In genomic region chr10:24783946-24784345, GRCm38 (mm10) we compare ENCODE assay signal across 30 mouse cellular contexts. TPM values are rescaled to one million over a fixed set of nuclear protein-coding genes. Genes with fewer than 3 reads are reported as not detected.
A peak's percentile ranks its signal among the peaks of the same experiment; 100 is the strongest.
DNase-seq lines count a peak whose midpoint lies in the region; ATAC-seq and TF ChIP-seq lines count a peak whose summit lies in the region.
"Had no signal": no experiment of that assay in that cellular context is flagged by ENCODE, and none has a peak within 500 bp of the region (broad histone marks: within the 10 kb centered on the region; RNA-seq: fewer than 3 reads in every experiment).

No protein-coding gene starts in this region.

- no peak overlapping the region for H3K27ac ChIP-seq in liver, embryonic 14.5 days
- H3K27ac ChIP-seq in liver, postnatal 0 days (ENCODE audit: low read depth), result no peak overlapping the region
- peak overlapping the region; percentile 68; the same call in 1 of the 2 replicates for H3K27ac ChIP-seq in MEL (ENCODE audit: control insufficient read depth, low read depth, low read length)
- H3K27ac ChIP-seq in midbrain, embryonic 11.5 days (ENCODE audit: low read depth, low read length), result no peak overlapping the region
- H3K27ac ChIP-seq: forebrain, embryonic 13.5 days; hindbrain, embryonic 14.5 days; left cerebral cortex, adult 2 months; limb, embryonic 13.5 days; midbrain, embryonic 13.5 days; neural tube, embryonic 13.5 days had no signal

- H3K4me2 ChIP-seq in liver, embryonic 14.5 days (ENCODE audit: low read depth), result peak overlapping the region; percentile 43
- H3K4me2 ChIP-seq in liver, postnatal 0 days (ENCODE audit: low read depth, low read length), result no peak overlapping the region
- H3K4me2 ChIP-seq in midbrain, embryonic 11.5 days, result no peak overlapping the region
- H3K4me2 ChIP-seq: forebrain, embryonic 13.5 days; heart, embryonic 12.5 days; hindbrain, embryonic 14.5 days; limb, embryonic 13.5 days; midbrain, embryonic 13.5 days; neural tube, embryonic 13.5 days had no signal

- H3K9ac ChIP-seq in liver, embryonic 14.5 days (replicated peaks), result no peak overlapping the region
- H3K9ac ChIP-seq in liver, postnatal 0 days (replicated peaks), result no peak overlapping the region
- H3K9ac ChIP-seq in MEL (ENCODE audit: control insufficient read depth, low read depth, low read length, poor library complexity, severe bottlenecking), result no peak overlapping the region
- H3K9ac ChIP-seq in midbrain, embryonic 11.5 days (ENCODE audit: low read length), result no peak overlapping the region
- H3K9ac ChIP-seq: forebrain, embryonic 13.5 days; heart, embryonic 12.5 days; hindbrain, embryonic 14.5 days; limb, embryonic 13.5 days; midbrain, embryonic 13.5 days; neural tube, embryonic 13.5 days had no signal

- TF ChIP-seq POLR2A in MEL (IDR thresholded peaks at IDR 0.05; ENCODE audit: control insufficient read depth in 1 of 2, insufficient read depth in 1 of 2, low read depth in 1 of 2, low read length in 2 of 2, poor library complexity in 1 of 2), result no peak

- DNase-seq in liver, embryonic 14.5 days (ENCODE audit: low read depth in 3 of 3, low spot score in 3 of 3), result no peak
- no peak for DNase-seq in liver, postnatal 0 days
- DNase-seq in MEL (ENCODE audit: low read depth, low spot score), result peak; percentile 32
- DNase-seq in gonadal fat pad, adult 2 months (ENCODE audit: low read depth), result peak; percentile 49
- no peak for DNase-seq in midbrain, embryonic 11.5 days (ENCODE audit: low spot score, missing footprints)
- DNase-seq: adrenal gland, postnatal 10 days; cerebellum, adult 11 months; cerebellum, adult 9-10 months; cerebellum, postnatal 36 days; gastrocnemius, postnatal 10 days; kidney, adult 11 months; kidney, postnatal 14 days; lung, adult 18-20 months; lung, postnatal 4 days had no signal

- peaks cover 34% of the 10 kb centered on the region for H3K4me1 ChIP-seq in erythroblast, embryonic 14.5 days (ENCODE audit: control insufficient read depth)
- H3K4me1 ChIP-seq in liver, embryonic 14.5 days (replicated peaks; ENCODE audit: control insufficient read depth in 2 of 2, insufficient read depth in 2 of 2, low read length in 1 of 2), result peaks cover 11 to 21% of the 10 kb centered on the region in 2 experiments
- H3K4me1 ChIP-seq in liver, postnatal 0 days (ENCODE audit: insufficient read depth), result no peaks in the 10 kb centered on the region
- H3K4me1 ChIP-seq in MEL (ENCODE audit: control insufficient read depth in 1 of 2, insufficient read depth in 2 of 2, low read length in 2 of 2), result peaks cover 14 to 32% of the 10 kb centered on the region in 2 experiments
- H3K4me1 ChIP-seq in midbrain, embryonic 11.5 days (ENCODE audit: control insufficient read depth, insufficient read depth, low read length), result no peaks in the 10 kb centered on the region
- H3K4me1 ChIP-seq: forebrain, embryonic 13.5 days; megakaryocyte, embryonic 14.5 days; midbrain, embryonic 13.5 days; neural tube, embryonic 13.5 days had no signal

- TF ChIP-seq CTCF in liver, embryonic 14.5 days (IDR thresholded peaks at IDR 0.05; ENCODE audit: low read depth), result no peak
- no peak for TF ChIP-seq CTCF in liver, postnatal 0 days (IDR thresholded peaks at IDR 0.05; ENCODE audit: low read depth)
- no peak for TF ChIP-seq CTCF in MEL (IDR thresholded peaks at IDR 0.05 in 2 of 3, conservative IDR thresholded peaks at IDR 0.05 in 1 of 3; ENCODE audit: control insufficient read depth in 1 of 3, insufficient read depth in 1 of 3, low read depth in 2 of 3, low read length in 3 of 3, poor library complexity in 1 of 3, severe bottlenecking in 1 of 3)

- TF ChIP-seq RAD21 in MEL (IDR thresholded peaks at IDR 0.05; ENCODE audit: low read depth, low read length), result no peak

- no peaks in the 10 kb centered on the region for H3K9me3 ChIP-seq in erythroblast, embryonic 14.5 days (ENCODE audit: control insufficient read depth, low read length)
- no peaks in the 10 kb centered on the region for H3K9me3 ChIP-seq in liver, embryonic 14.5 days (ENCODE audit: control insufficient read depth, low read length)
- H3K9me3 ChIP-seq in liver, postnatal 0 days (ENCODE audit: low read length), result no peaks in the 10 kb centered on the region
- H3K9me3 ChIP-seq in MEL (replicated peaks; ENCODE audit: insufficient read depth, low read length), result no peaks in the 10 kb centered on the region
- H3K9me3 ChIP-seq in midbrain, embryonic 11.5 days (ENCODE audit: control insufficient read depth, low read length), result no peaks in the 10 kb centered on the region
- H3K9me3 ChIP-seq: forebrain, embryonic 13.5 days; heart, embryonic 12.5 days; limb, embryonic 13.5 days; megakaryocyte, embryonic 14.5 days; midbrain, embryonic 13.5 days; neural tube, embryonic 13.5 days had no signal

- no peak for TF ChIP-seq EP300 in liver, embryonic 14.5 days (IDR thresholded peaks at IDR 0.05; ENCODE audit: low read depth)
- no peak for TF ChIP-seq EP300 in liver, postnatal 0 days (IDR thresholded peaks at IDR 0.05; ENCODE audit: low read depth)
- no peak for TF ChIP-seq EP300 in MEL (IDR thresholded peaks at IDR 0.05; ENCODE audit: low read depth in 1 of 2, low read length in 2 of 2)

- peaks cover 2% of the 10 kb centered on the region; the same call in 1 of the 2 replicates for H3K36me3 ChIP-seq in erythroblast, embryonic 14.5 days (ENCODE audit: control insufficient read depth)
- no peaks in the 10 kb centered on the region for H3K36me3 ChIP-seq in liver, embryonic 14.5 days (replicated peaks; ENCODE audit: control insufficient read depth, insufficient read depth, low read depth)
- no peaks in the 10 kb centered on the region for H3K36me3 ChIP-seq in liver, postnatal 0 days (replicated peaks; ENCODE audit: insufficient read depth, low read length)
- peaks cover 0 to 15% of the 10 kb centered on the region in 2 experiments; a peak in 2 of 4 replicates for H3K36me3 ChIP-seq in MEL (ENCODE audit: control insufficient read depth in 1 of 2, insufficient read depth in 2 of 2, low read length in 2 of 2)
- no peaks in the 10 kb centered on the region for H3K36me3 ChIP-seq in midbrain, embryonic 11.5 days (ENCODE audit: control insufficient read depth, insufficient read depth, low read length)
- H3K36me3 ChIP-seq: heart, embryonic 12.5 days; limb, embryonic 13.5 days; midbrain, embryonic 13.5 days; neural tube, embryonic 13.5 days had no signal

- no peaks in the 10 kb centered on the region for H3K27me3 ChIP-seq in erythroblast, embryonic 14.5 days (ENCODE audit: control insufficient read depth)
- H3K27me3 ChIP-seq in liver, embryonic 14.5 days (ENCODE audit: control insufficient read depth, insufficient read depth, low read length), result no peaks in the 10 kb centered on the region
- H3K27me3 ChIP-seq in liver, postnatal 0 days (ENCODE audit: insufficient read depth, low read length), result no peaks in the 10 kb centered on the region
- H3K27me3 ChIP-seq in MEL (ENCODE audit: control insufficient read depth in 1 of 2, insufficient read depth in 2 of 2, low read length in 2 of 2), result no peaks in the 10 kb centered on the region
- H3K27me3 ChIP-seq in midbrain, embryonic 11.5 days (ENCODE audit: control insufficient read depth, insufficient read depth, low read length), result no peaks in the 10 kb centered on the region
- H3K27me3 ChIP-seq: CH12.LX; forebrain, embryonic 13.5 days; heart, embryonic 12.5 days; limb, embryonic 13.5 days; midbrain, embryonic 13.5 days; neural tube, embryonic 13.5 days had no signal

- no peaks in the 10 kb centered on the region for H3K79me2 ChIP-seq in MEL (ENCODE audit: control insufficient read depth, insufficient read depth, low read length, poor library complexity)

- 73% methylated on average over 3 of the region's 3 CpGs for WGBS in liver, embryonic 14.5 days (ENCODE audit: insufficient replicate concordance)
- WGBS in liver, postnatal 0 days (ENCODE audit: insufficient replicate concordance), result 88% methylated on average over 3 of the region's 3 CpGs
- 89% methylated on average over 3 of the region's 3 CpGs for WGBS in midbrain, embryonic 11.5 days

- no peak for ATAC-seq in erythroblast, adult 5-6 weeks (replicated peaks; ENCODE audit: low FRiP score, poor library complexity, severe bottlenecking)
- no peak for ATAC-seq in liver, embryonic 14.5 days (ENCODE audit: insufficient read depth)
- ATAC-seq in liver, postnatal 0 days, result no peak
- no peak for ATAC-seq in midbrain, embryonic 11.5 days (ENCODE audit: low FRiP score)
- ATAC-seq: forebrain, embryonic 13.5 days; inflammation-experienced regulatory T-cells, adult 6 months; lung, postnatal 0 days; midbrain, embryonic 13.5 days; Patski had no signal

- peak overlapping the region; percentile 15 for H3K4me3 ChIP-seq in erythroblast, embryonic 14.5 days (replicated peaks)
- no peak overlapping the region for H3K4me3 ChIP-seq in liver, embryonic 14.5 days (ENCODE audit: insufficient read depth in 1 of 2, low read depth in 2 of 2, low read length in 2 of 2)
- no peak overlapping the region for H3K4me3 ChIP-seq in liver, postnatal 0 days (ENCODE audit: low read depth, low read length)
- no peak overlapping the region for H3K4me3 ChIP-seq in MEL (ENCODE audit: control insufficient read depth in 1 of 2, insufficient read depth in 1 of 2, low read depth in 2 of 2, low read length in 2 of 2)
- H3K4me3 ChIP-seq in midbrain, embryonic 11.5 days (ENCODE audit: low read depth, low read length), result no peak overlapping the region
- H3K4me3 ChIP-seq: forebrain, embryonic 13.5 days; heart, embryonic 12.5 days; left cerebral cortex, adult 2 months; limb, embryonic 13.5 days; megakaryocyte, embryonic 14.5 days; midbrain, embryonic 13.5 days; neural tube, embryonic 13.5 days had no signal

TF ChIP-seq in MEL, 35 proteins besides CTCF, POLR2A, EP300 and RAD21:
- no peak for TF ChIP-seq POLR2AphosphoS5 (IDR thresholded peaks at IDR 0.05; ENCODE audit: borderline replicate concordance, low read depth, low read length)
- TF ChIP-seq ZNF384 (IDR thresholded peaks at IDR 0.05; ENCODE audit: low read depth, low read length), result no peak
- no peak for TF ChIP-seq TBP (IDR thresholded peaks at IDR 0.05; ENCODE audit: low read depth, low read length)

RNA-seq across cellular contexts. Expression of gene Enpp3, which starts 58.7 kb away (rescaled TPM):
- polyA plus RNA-seq in erythroblast, embryonic 14.5 days (2012), result 0.02 TPM in 1 of 2 replicates, not detected in the other
- total RNA-seq in erythroblast, adult 5-6 weeks (2015; ENCODE audit: low replicate concordance), result 2.1 TPM in 1 of 2 replicates, not detected in the other
- 0.85 and 1.3 TPM in 2 replicates for total RNA-seq in erythroblast, adult 5-6 weeks (2017; ENCODE audit: low replicate concordance)
- polyA plus RNA-seq in liver, embryonic 14.5 days (2012; rRNA removed), result 1.9 and 2.2 TPM in 2 replicates
- 3.2 and 3.4 TPM in 2 replicates for polyA plus RNA-seq in liver, embryonic 14.5 days (2014; fragmentation: Nextera tagmentation; extraction: Ambion mirVana)
- polyA plus RNA-seq in liver, postnatal 0 days (2015; fragmentation: Nextera tagmentation; extraction: Ambion mirVana), result 4.9 and 5.2 TPM in 2 replicates
- 0.08 and 0.16 TPM in 2 replicates for total RNA-seq in MEL (2012; rRNA removed)
- under 1 TPM in 1 of 2 experiments, not detected in 1; 0.22 TPM for polyA plus RNA-seq in MEL (2012; ENCODE audit: insufficient read depth in 1 of 2, insufficient read length in 2 of 2, low read depth in 1 of 2, low replicate concordance in 2 of 2, missing spikeins in 1 of 2)
- 2.4 and 2.5 TPM in 2 replicates for polyA plus RNA-seq in gonadal fat pad, adult 2 months (2012; rRNA removed)
- polyA plus RNA-seq in midbrain, embryonic 11.5 days (2014; fragmentation: Nextera tagmentation; extraction: Ambion mirVana), result 8.1 and 8.9 TPM in 2 replicates
- total RNA-seq: granulocyte monocyte progenitor cell, adult 5-6 weeks; hematopoietic stem cell, adult 5-6 weeks had no signal
- polyA plus RNA-seq: inflammation-experienced regulatory T-cells, adult 6 months had no signal

Comparison
In these comparisons a context has a peak if more than half of its experiments do, and no peak if none do; other contexts are left out.
1. DNase-seq: peak in MEL (single experiment) and gonadal fat pad, adult 2 months (single experiment); none in liver, embryonic 14.5 days (0 of 3), liver, postnatal 0 days (single experiment) and midbrain, embryonic 11.5 days (single experiment).